Mouse (Mus musculus): ENCODE data around the gene Ppp1r12a.

DNA sequence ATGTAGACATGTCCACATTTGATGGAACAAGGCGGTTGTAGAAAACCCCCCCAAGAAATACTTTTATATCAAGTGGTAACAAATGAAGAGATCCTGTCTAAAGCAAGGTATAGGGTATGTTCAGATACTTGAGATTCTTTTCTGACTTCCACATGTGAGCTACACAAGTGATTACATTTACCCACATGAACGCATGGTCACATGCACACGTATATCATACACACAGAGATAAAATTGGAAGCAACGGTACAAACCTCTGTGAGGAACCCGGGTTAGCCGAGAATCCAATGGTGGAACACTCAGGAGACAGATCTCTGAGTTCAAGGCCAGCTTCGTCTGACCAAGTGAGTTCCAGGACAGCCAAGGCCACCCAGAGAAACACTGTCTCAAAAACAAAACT is 166.4 kb downstream of the Ppp1r12a start:
- TF ChIP-seq CTCF (IDR thresholded peaks at IDR 0.05; ENCODE audit: control insufficient read depth, insufficient read depth, insufficient read length) (no peak), FOSL1 (IDR thresholded peaks at IDR 0.05; ENCODE audit: insufficient read depth, low read length, poor library complexity, severe bottlenecking) (no peak), USF1 (IDR thresholded peaks at IDR 0.05; ENCODE audit: low read depth) (no peak), CEBPB (IDR thresholded peaks at IDR 0.05; ENCODE audit: low read depth) (no peak), MYOD1 (IDR thresholded peaks at IDR 0.05; ENCODE audit: control insufficient read depth, insufficient read length, low read depth) (no peak), MAX (IDR thresholded peaks at IDR 0.05) (no peak)
